Mouse (Mus musculus) skeletal muscle tissue, adult 2 months (tissue): Measurements from ENCODE around the gene Hapln1.

Source experiments
- DNase-seq: peaks from one replicate; pipeline ENCODE4 v3.0.0-alpha.2; 2012; ENCODE audit warnings: low read depth, low spot score

The Hapln1 gene

GRCm38 (mm10) chr13:89597354-89597753 lies 57.8 kb downstream of the Hapln1 start:
- no peak for DNase-seq

GRCm38 (mm10) chr13:89600466-89600865 lies 60.9 kb downstream of the Hapln1 start:
- DNase-seq: no peak

GRCm38 (mm10) chr13:89603336-89603735 lies 63.7 kb downstream of the Hapln1 start:
- no peak for DNase-seq

- no peak for DNase-seq
Observed at GRCm38 (mm10) chr13:89607399-89607798, 67.8 kb downstream of the Hapln1 start.

- DNase-seq: no peak
Observed at GRCm38 (mm10) chr13:89619064-89619463, 79.5 kb downstream of the Hapln1 start.

- DNase-seq: peak; percentile 26
Observed at GRCm38 (mm10) chr13:89634137-89634683, 94.6 kb downstream of the Hapln1 start.

GRCm38 (mm10) chr13:89637012-89637411 lies 97.4 kb downstream of the Hapln1 start:
- no peak for DNase-seq

- no peak for DNase-seq
Observed at GRCm38 (mm10) chr13:89645589-89645988, 106.0 kb downstream of the Hapln1 start.

GRCm38 (mm10) chr13:89652773-89653172 lies 113.2 kb downstream of the Hapln1 start:
- DNase-seq: no peak

- no peak for DNase-seq
Observed at GRCm38 (mm10) chr13:89653279-89653678, 113.7 kb downstream of the Hapln1 start.

- DNase-seq: no peak
Observed at GRCm38 (mm10) chr13:89657046-89657445, 117.5 kb downstream of the Hapln1 start.
